ENCODE assay signal across 10 mouse cellular contexts in the genomic region with DNA sequence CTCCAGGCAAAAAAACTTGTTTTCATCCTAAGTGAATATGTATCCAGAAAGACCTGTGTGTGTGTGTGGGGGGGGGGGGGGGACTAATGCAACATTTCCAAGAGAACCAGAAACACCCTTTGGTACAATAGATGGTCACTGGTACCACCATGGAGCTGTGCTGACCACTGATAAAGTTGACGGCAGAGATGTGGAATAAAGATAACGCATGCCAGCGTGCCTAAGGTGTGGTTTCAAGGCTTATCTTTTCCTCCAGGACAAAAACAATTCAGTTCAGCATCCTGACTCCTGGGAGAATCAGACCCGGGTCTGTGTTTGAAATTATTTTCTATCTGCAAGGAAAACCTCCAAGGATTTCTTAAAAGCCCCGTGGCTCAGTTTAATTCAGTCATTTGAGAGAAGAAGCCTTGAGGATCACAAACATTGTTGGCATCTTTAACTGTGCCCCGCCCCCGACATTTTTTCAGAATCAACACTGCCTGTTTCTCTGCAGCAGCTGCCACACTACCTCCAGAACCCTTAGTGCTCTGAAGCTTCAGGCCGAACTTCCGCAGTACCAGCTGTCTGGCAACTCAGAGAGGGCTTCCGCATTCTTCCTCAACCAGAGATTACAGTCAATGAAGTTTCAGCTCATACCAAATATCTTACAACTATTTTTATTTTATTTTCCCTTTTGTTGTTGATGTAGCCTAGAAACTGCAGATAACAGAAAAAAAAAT.
DNase-seq lines count a peak whose midpoint lies in the region; ATAC-seq and TF ChIP-seq lines count a peak whose summit lies in the region.
"Had no signal": no experiment of that assay in that cellular context is flagged by ENCODE, and none has a peak within 500 bp of the region (broad histone marks: within the 10 kb centered on the region; RNA-seq: fewer than 3 reads in every experiment).

No protein-coding gene starts in this region.

- ATAC-seq in granulocyte monocyte progenitor cell, adult 5-6 weeks (replicated peaks; ENCODE audit: poor library complexity, severe bottlenecking) = peak; percentile 69; the same call in 1 of the 2 replicates
- ATAC-seq in megakaryocyte progenitor cell, adult 5-6 weeks (replicated peaks; ENCODE audit: poor library complexity) = peak; percentile 83
- no peak for ATAC-seq in activated CD4-positive, CD25-positive, alpha-beta regulatory T cell, adult 4 months

- no peak for TF ChIP-seq CTCF in gastrocnemius, adult 2 months (IDR thresholded peaks at IDR 0.05)

- peak; percentile 7 for DNase-seq in gastrocnemius, postnatal 25 days
- no peak for DNase-seq in gastrocnemius, adult 2 months
- peak; percentile 31 for DNase-seq in ovary, adult 18-20 months (ENCODE audit: low spot score)
- no peak for DNase-seq in ovary, postnatal 10 days (ENCODE audit: low spot score)
- no peak for DNase-seq in T-cell, adult 2 months (ENCODE audit: low spot score)

- intact Hi-C loops in gastrocnemius, adult 2 months (cut with DNase I) = no loop called here

- no peak overlapping the region for H3K27ac ChIP-seq in gastrocnemius, adult 2 months
- H3K27ac ChIP-seq: kidney, postnatal 0 days had no signal

- H3K4me3 ChIP-seq in gastrocnemius, adult 2 months = no peak overlapping the region
- H3K4me3 ChIP-seq: erythroblast, embryonic 14.5 days had no signal

Comparison
In these comparisons a context has a peak if more than half of its experiments do, and no peak if none do; other contexts are left out.
1. DNase-seq: peak in gastrocnemius, postnatal 25 days (single experiment) and ovary, adult 18-20 months (single experiment); none in gastrocnemius, adult 2 months (single experiment), ovary, postnatal 10 days (single experiment) and T-cell, adult 2 months (single experiment).